Comparison of ENCODE assay signal across 8 mouse cellular contexts in the genomic region with DNA sequence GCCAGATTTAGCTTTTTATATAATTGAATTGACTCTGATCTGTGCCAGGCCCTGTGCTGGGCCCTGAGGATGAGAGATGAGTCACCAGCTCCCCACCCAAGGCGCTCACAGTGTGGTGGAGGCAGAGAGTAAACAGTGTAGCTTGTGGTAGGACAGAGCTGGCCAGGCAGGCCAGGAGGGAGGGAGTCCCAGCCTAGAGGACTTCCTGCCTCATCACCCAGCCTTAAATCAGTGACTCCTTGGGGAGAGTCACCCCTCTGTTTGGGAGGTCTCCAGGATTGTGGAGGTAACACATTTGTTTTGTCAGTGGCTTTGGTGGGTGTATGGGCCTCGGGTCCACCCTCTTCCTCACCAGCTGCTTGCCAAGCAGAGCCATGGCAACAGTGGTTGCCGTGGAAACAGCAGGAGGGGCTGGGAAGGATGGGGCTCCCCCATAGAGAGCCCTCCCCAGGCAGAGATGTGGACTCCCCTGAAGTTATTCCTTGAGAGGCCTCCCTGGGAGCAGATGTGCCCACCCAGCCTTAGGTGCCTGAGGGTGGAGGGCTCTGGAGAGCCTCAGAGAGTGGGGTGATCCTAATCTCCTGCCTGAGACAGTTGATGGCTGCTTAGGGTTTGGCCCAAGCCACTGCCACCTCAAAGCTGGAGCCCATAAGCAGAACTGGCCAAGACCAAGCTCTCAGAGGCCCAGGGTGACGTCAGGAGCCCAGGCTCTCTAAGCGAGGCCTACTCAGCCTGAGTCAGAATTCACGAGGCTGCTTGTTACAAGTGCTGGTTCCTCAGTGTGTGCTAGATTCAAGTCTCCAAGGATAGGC. TPM values are rescaled to one million over a fixed set of nuclear protein-coding genes. Genes with fewer than 3 reads are reported as not detected.
DNase-seq lines count a peak whose midpoint lies in the region; ATAC-seq lines count a peak whose summit lies in the region.
"Had no signal": no experiment of that assay in that cellular context is flagged by ENCODE, and none has a peak within 500 bp of the region (broad histone marks: within the 10 kb centered on the region; RNA-seq: fewer than 3 reads in every experiment).

No protein-coding gene starts in this region.

- no peaks in the 10 kb centered on the region for H3K9me3 ChIP-seq in embryonic facial prominence, embryonic 15.5 days (replicated peaks)
- no peaks in the 10 kb centered on the region for H3K9me3 ChIP-seq in intestine, embryonic 15.5 days
- no peaks in the 10 kb centered on the region for H3K9me3 ChIP-seq in midbrain, embryonic 15.5 days
- H3K9me3 ChIP-seq: liver, embryonic 15.5 days had no signal

- no peaks in the 10 kb centered on the region for H3K27me3 ChIP-seq in embryonic facial prominence, embryonic 15.5 days
- no peaks in the 10 kb centered on the region for H3K27me3 ChIP-seq in intestine, embryonic 15.5 days (replicated peaks)
- no peaks in the 10 kb centered on the region for H3K27me3 ChIP-seq in midbrain, embryonic 15.5 days (replicated peaks)

- H3K4me3 ChIP-seq in embryonic facial prominence, embryonic 15.5 days (replicated peaks) = no peak overlapping the region
- no peak overlapping the region for H3K4me3 ChIP-seq in intestine, embryonic 15.5 days (replicated peaks)
- no peak overlapping the region for H3K4me3 ChIP-seq in midbrain, embryonic 15.5 days
- H3K4me3 ChIP-seq: liver, embryonic 15.5 days had no signal

- H3K36me3 ChIP-seq in embryonic facial prominence, embryonic 15.5 days = peaks cover 26% of the 10 kb centered on the region
- H3K36me3 ChIP-seq in intestine, embryonic 15.5 days = 0 out of 2 replicates have a peak, but pooled peaks cover under 1% of the 10 kb centered on the region
- H3K36me3 ChIP-seq in midbrain, embryonic 15.5 days (replicated peaks) = peaks cover 9% of the 10 kb centered on the region
- H3K36me3 ChIP-seq: liver, embryonic 15.5 days had no signal

- DNase-seq in 3134 (ENCODE audit: extremely low read depth, insufficient read length, low spot score) (peak; percentile 89), 416B (ENCODE audit: low read depth) (peak; percentile 49)
- no peak for DNase-seq in kidney, adult 11 months
- no peak for DNase-seq in thymus, postnatal 0 days (ENCODE audit: low spot score)

- H3K9ac ChIP-seq in embryonic facial prominence, embryonic 15.5 days = no peak overlapping the region
- H3K9ac ChIP-seq in intestine, embryonic 15.5 days = no peak overlapping the region
- no peak overlapping the region for H3K9ac ChIP-seq in midbrain, embryonic 15.5 days
- H3K9ac ChIP-seq: liver, embryonic 15.5 days had no signal

- 54% methylated on average over 6 of the region's 6 CpGs for WGBS in embryonic facial prominence, embryonic 15.5 days
- 71% methylated on average over 6 of the region's 6 CpGs for WGBS in intestine, embryonic 15.5 days
- 65% methylated on average over 6 of the region's 6 CpGs for WGBS in midbrain, embryonic 15.5 days

- H3K4me1 ChIP-seq in embryonic facial prominence, embryonic 15.5 days = peaks cover 33% of the 10 kb centered on the region
- 0 out of 2 replicates have a peak, but pooled peaks cover 4% of the 10 kb centered on the region for H3K4me1 ChIP-seq in intestine, embryonic 15.5 days (replicated peaks)
- peaks cover 10% of the 10 kb centered on the region for H3K4me1 ChIP-seq in midbrain, embryonic 15.5 days
- H3K4me1 ChIP-seq: liver, embryonic 15.5 days had no signal

- H3K27ac ChIP-seq in embryonic facial prominence, embryonic 15.5 days (replicated peaks) = peak overlapping the region; percentile 77
- no peak overlapping the region for H3K27ac ChIP-seq in intestine, embryonic 15.5 days
- peak overlapping the region; percentile 25; the same call in 1 of the 2 replicates for H3K27ac ChIP-seq in midbrain, embryonic 15.5 days
- H3K27ac ChIP-seq: liver, embryonic 15.5 days had no signal

- peak; percentile 85 for ATAC-seq in embryonic facial prominence, embryonic 15.5 days (ENCODE audit: insufficient number of reproducible peaks, low FRiP score, low TSS enrichment, low read depth)
- ATAC-seq in intestine, embryonic 15.5 days = peak; percentile 54; the same call in 1 of the 2 replicates
- peak; percentile 38; the same call in 1 of the 2 replicates for ATAC-seq in midbrain, embryonic 15.5 days (replicated peaks)

- H3K4me2 ChIP-seq in embryonic facial prominence, embryonic 15.5 days (replicated peaks) = no peak overlapping the region
- H3K4me2 ChIP-seq in intestine, embryonic 15.5 days (replicated peaks) = no peak overlapping the region
- no peak overlapping the region for H3K4me2 ChIP-seq in midbrain, embryonic 15.5 days
- H3K4me2 ChIP-seq: liver, embryonic 15.5 days had no signal

RNA-seq across cellular contexts. Expression of a gene that starts 9.4 kb away (rescaled TPM):
- 54.6 and 57.3 TPM in 2 replicates for polyA plus RNA-seq in embryonic facial prominence, embryonic 15.5 days (2015; fragmentation: Nextera tagmentation; extraction: Ambion mirVana)
- polyA plus RNA-seq in intestine, embryonic 15.5 days (2015; fragmentation: Nextera tagmentation; extraction: Ambion mirVana) = 38.9 and 39.8 TPM in 2 replicates
- polyA plus RNA-seq in midbrain, embryonic 15.5 days (2015; fragmentation: Nextera tagmentation; extraction: Ambion mirVana) = 62.5 and 64.4 TPM in 2 replicates
- polyA plus RNA-seq in thymus, postnatal 0 days (2015; fragmentation: Nextera tagmentation; extraction: Ambion mirVana) = 30.5 and 37.6 TPM in 2 replicates

RNA-seq across cellular contexts. Expression of a gene that starts 10.4 kb away (rescaled TPM):
- 30.7 and 31.5 TPM in 2 replicates for polyA plus RNA-seq in embryonic facial prominence, embryonic 15.5 days (2015; fragmentation: Nextera tagmentation; extraction: Ambion mirVana)
- polyA plus RNA-seq in intestine, embryonic 15.5 days (2015; fragmentation: Nextera tagmentation; extraction: Ambion mirVana) = 12.2 and 16.4 TPM in 2 replicates
- 78.4 and 79.0 TPM in 2 replicates for polyA plus RNA-seq in midbrain, embryonic 15.5 days (2015; fragmentation: Nextera tagmentation; extraction: Ambion mirVana)
- 0.69 and 0.83 TPM in 2 replicates for polyA plus RNA-seq in thymus, postnatal 0 days (2015; fragmentation: Nextera tagmentation; extraction: Ambion mirVana)

RNA-seq across cellular contexts. Expression of a gene that starts 39.0 kb away (rescaled TPM):
- polyA plus RNA-seq in embryonic facial prominence, embryonic 15.5 days (2015; fragmentation: Nextera tagmentation; extraction: Ambion mirVana) = 71.6 and 71.9 TPM in 2 replicates
- polyA plus RNA-seq in intestine, embryonic 15.5 days (2015; fragmentation: Nextera tagmentation; extraction: Ambion mirVana) = 38.6 and 42.5 TPM in 2 replicates
- polyA plus RNA-seq in midbrain, embryonic 15.5 days (2015; fragmentation: Nextera tagmentation; extraction: Ambion mirVana) = 116 and 117 TPM in 2 replicates
- polyA plus RNA-seq in thymus, postnatal 0 days (2015; fragmentation: Nextera tagmentation; extraction: Ambion mirVana) = 66.9 and 77.3 TPM in 2 replicates

RNA-seq across cellular contexts. Expression of a gene that starts 45.3 kb away (rescaled TPM):
- polyA plus RNA-seq in embryonic facial prominence, embryonic 15.5 days (2015; fragmentation: Nextera tagmentation; extraction: Ambion mirVana) = 5.6 and 6.5 TPM in 2 replicates
- polyA plus RNA-seq in intestine, embryonic 15.5 days (2015; fragmentation: Nextera tagmentation; extraction: Ambion mirVana) = 1.8 and 4.7 TPM in 2 replicates
- polyA plus RNA-seq in midbrain, embryonic 15.5 days (2015; fragmentation: Nextera tagmentation; extraction: Ambion mirVana) = 0.44 and 0.83 TPM in 2 replicates
- 4.3 and 6.3 TPM in 2 replicates for polyA plus RNA-seq in thymus, postnatal 0 days (2015; fragmentation: Nextera tagmentation; extraction: Ambion mirVana)

RNA-seq across cellular contexts. Expression of a gene that starts 53.0 kb away (rescaled TPM):
- polyA plus RNA-seq in embryonic facial prominence, embryonic 15.5 days (2015; fragmentation: Nextera tagmentation; extraction: Ambion mirVana) = 28.3 and 29.8 TPM in 2 replicates
- polyA plus RNA-seq in intestine, embryonic 15.5 days (2015; fragmentation: Nextera tagmentation; extraction: Ambion mirVana) = 43.5 and 48.2 TPM in 2 replicates
- polyA plus RNA-seq in midbrain, embryonic 15.5 days (2015; fragmentation: Nextera tagmentation; extraction: Ambion mirVana) = 51.3 and 54.2 TPM in 2 replicates
- polyA plus RNA-seq in thymus, postnatal 0 days (2015; fragmentation: Nextera tagmentation; extraction: Ambion mirVana) = 17.8 and 18.5 TPM in 2 replicates

Comparison
In these comparisons a context has a peak if more than half of its experiments do, and no peak if none do; other contexts are left out.
1. DNase-seq: peak in 3134 (single experiment) and 416B (single experiment); none in kidney, adult 11 months (single experiment) and thymus, postnatal 0 days (single experiment).
2. Peak in every context shown above with its lines, with median percentiles within 50 percentile points of each other: ATAC-seq.